Mouse (Mus musculus): ENCODE measurements around the gene Mllt10. TPM values are rescaled to one million over a fixed set of nuclear protein-coding genes. Genes with fewer than 3 reads are reported as not detected.

Mllt10 gene
- polyA plus RNA-seq, 1 experiment from 2014 or later = 17.0 TPM

- Histone ChIP-seq H3K79me2 (ENCODE audit: inconsistent target) (no peaks in the 10 kb centered on the region), H3K27ac (no peak overlapping the region), H3K36me3 (ENCODE audit: inconsistent target) (no peaks in the 10 kb centered on the region), H3K4me3 (ENCODE audit: inconsistent target) (no peak overlapping the region)
- WGBS (ENCODE audit: missing documents) = 89% methylated on average over 7 of the region's 7 CpGs
Observed at GRCm38 (mm10) chr2:18029656-18030055, 25.4 kb upstream of the Mllt10 start.

GRCm38 (mm10) chr2:18030581-18030980 lies 24.5 kb upstream of the Mllt10 start:
- H3K79me2 ChIP-seq (ENCODE audit: inconsistent target) = no peaks in the 10 kb centered on the region
- H3K4me3 ChIP-seq (ENCODE audit: inconsistent target) = no peak overlapping the region
- H3K27ac ChIP-seq = no peak overlapping the region
- H3K36me3 ChIP-seq (ENCODE audit: inconsistent target) = no peaks in the 10 kb centered on the region
- 93% methylated on average over 8 of the region's 8 CpGs for WGBS (ENCODE audit: missing documents)

- Histone ChIP-seq H3K27ac (no peak overlapping the region), H3K79me2 (ENCODE audit: inconsistent target) (no peaks in the 10 kb centered on the region), H3K36me3 (ENCODE audit: inconsistent target) (no peaks in the 10 kb centered on the region), H3K4me3 (ENCODE audit: inconsistent target) (no peak overlapping the region)
- WGBS (ENCODE audit: missing documents) = 23% methylated on average over 23 of the region's 26 CpGs
Observed at GRCm38 (mm10) chr2:18031271-18031821, 23.7 kb upstream of the Mllt10 start.

- Histone ChIP-seq H3K27ac (no peak overlapping the region), H3K79me2 (ENCODE audit: inconsistent target) (no peaks in the 10 kb centered on the region), H3K36me3 (ENCODE audit: inconsistent target) (no peaks in the 10 kb centered on the region), H3K4me3 (ENCODE audit: inconsistent target) (no peak overlapping the region)
- WGBS (ENCODE audit: missing documents) = 17% methylated on average over 34 of the region's 34 CpGs
Observed at GRCm38 (mm10) chr2:18031831-18032537, 23.1 kb upstream of the Mllt10 start.

GRCm38 (mm10) chr2:18032538-18032895 lies 22.5 kb upstream of the Mllt10 start:
- WGBS (ENCODE audit: missing documents) = 91% methylated on average over 5 of the region's 5 CpGs

GRCm38 (mm10) chr2:18033166-18034108 lies 21.6 kb upstream of the Mllt10 start:
- WGBS (ENCODE audit: missing documents) = 88% methylated on average over 10 of the region's 10 CpGs
- H3K27ac ChIP-seq = no peak overlapping the region
- no peak overlapping the region for H3K4me3 ChIP-seq (ENCODE audit: inconsistent target)
- H3K79me2 ChIP-seq (ENCODE audit: inconsistent target) = no peaks in the 10 kb centered on the region
- no peaks in the 10 kb centered on the region for H3K36me3 ChIP-seq (ENCODE audit: inconsistent target)

More at GRCm38 (mm10) chr2:18032538-18032895, 22.5 kb upstream of the Mllt10 start:
- Histone ChIP-seq H3K4me3 (ENCODE audit: inconsistent target) (no peak overlapping the region), H3K79me2 (ENCODE audit: inconsistent target) (no peaks in the 10 kb centered on the region), H3K27ac (no peak overlapping the region), H3K36me3 (ENCODE audit: inconsistent target) (no peaks in the 10 kb centered on the region)

- H3K4me3 ChIP-seq (ENCODE audit: inconsistent target) = no peak overlapping the region
- H3K79me2 ChIP-seq (ENCODE audit: inconsistent target) = no peaks in the 10 kb centered on the region
- no peak overlapping the region for H3K27ac ChIP-seq
- no peaks in the 10 kb centered on the region for H3K36me3 ChIP-seq (ENCODE audit: inconsistent target)
- WGBS (ENCODE audit: missing documents) = 95% methylated on average over 10 of the region's 10 CpGs
Observed at GRCm38 (mm10) chr2:18034371-18035250, 20.4 kb upstream of the Mllt10 start.

GRCm38 (mm10) chr2:18037491-18037890 lies 17.5 kb upstream of the Mllt10 start, which contains the start of gene A930004D18Rik:
A930004D18Rik (minus strand) TSS chr2:18037737.
- Histone ChIP-seq H3K4me3 (ENCODE audit: inconsistent target) (no peak within 1 kb of the TSS), H3K79me2 (ENCODE audit: inconsistent target) (no peaks in the 10 kb centered on the region), H3K27ac (no peak within 1 kb of the TSS), H3K36me3 (ENCODE audit: inconsistent target) (no peaks in the 10 kb centered on the region)
- WGBS (ENCODE audit: missing documents) = 53% methylated on average over 2 of the region's 2 CpGs

- WGBS (ENCODE audit: missing documents) = 89% methylated on average over 3 of the region's 3 CpGs
- no peak overlapping the region for H3K27ac ChIP-seq
- H3K4me3 ChIP-seq (ENCODE audit: inconsistent target) = no peak overlapping the region
- no peaks in the 10 kb centered on the region for H3K79me2 ChIP-seq (ENCODE audit: inconsistent target)
- no peaks in the 10 kb centered on the region for H3K36me3 ChIP-seq (ENCODE audit: inconsistent target)
Observed at GRCm38 (mm10) chr2:18038141-18038752, 16.8 kb upstream of the Mllt10 start.

GRCm38 (mm10) chr2:18038895-18039371 lies 16.1 kb upstream of the Mllt10 start:
- Histone ChIP-seq H3K4me3 (ENCODE audit: inconsistent target) (no peak overlapping the region), H3K27ac (no peak overlapping the region), H3K79me2 (ENCODE audit: inconsistent target) (no peaks in the 10 kb centered on the region), H3K36me3 (ENCODE audit: inconsistent target) (no peaks in the 10 kb centered on the region)
- 93% methylated on average over 10 of the region's 10 CpGs for WGBS (ENCODE audit: missing documents)

- 82% methylated on average over 46 of the region's 46 CpGs for WGBS (ENCODE audit: missing documents)
- Histone ChIP-seq H3K27ac (no peak overlapping the region), H3K79me2 (ENCODE audit: inconsistent target) (no peaks in the 10 kb centered on the region), H3K4me3 (ENCODE audit: inconsistent target) (no peak overlapping the region), H3K36me3 (ENCODE audit: inconsistent target) (no peaks in the 10 kb centered on the region)
Observed at GRCm38 (mm10) chr2:18039566-18040290, 15.3 kb upstream of the Mllt10 start.

- no peak overlapping the region for H3K4me3 ChIP-seq (ENCODE audit: inconsistent target)
- 95% methylated on average over 25 of the region's 27 CpGs for WGBS (ENCODE audit: missing documents)
- H3K36me3 ChIP-seq (ENCODE audit: inconsistent target) = no peaks in the 10 kb centered on the region
- H3K79me2 ChIP-seq (ENCODE audit: inconsistent target) = no peaks in the 10 kb centered on the region
- no peak overlapping the region for H3K27ac ChIP-seq
Observed at GRCm38 (mm10) chr2:18040347-18041160, 14.5 kb upstream of the Mllt10 start.

All from macrophage (primary cell).